Mouse (Mus musculus): Measurements from ENCODE around the gene Ddn.

Gene Ddn

GRCm38 (mm10) chr15:98775533-98775932, 33.8 kb downstream of the Ddn start:
- DNase-seq (ENCODE audit: low read depth) = no peak

- peak; percentile 32 for DNase-seq (ENCODE audit: low read depth)
Observed at GRCm38 (mm10) chr15:98774096-98774495, 35.2 kb downstream of the Ddn start.

- no peak for DNase-seq (ENCODE audit: low read depth)
Observed at GRCm38 (mm10) chr15:98772511-98773211, 36.6 kb downstream of the Ddn start.

- DNase-seq (ENCODE audit: low read depth) = no peak
Observed at GRCm38 (mm10) chr15:98771813-98772425, 37.4 kb downstream of the Ddn start.

- DNase-seq (ENCODE audit: low read depth) = peak; percentile 74
Observed at GRCm38 (mm10) chr15:98768259-98768658, 41.0 kb downstream of the Ddn start.

GRCm38 (mm10) chr15:98765929-98766328, 43.4 kb downstream of the Ddn start:
- no peak for DNase-seq (ENCODE audit: low read depth)

- peak; percentile 97 for DNase-seq (ENCODE audit: low read depth)
Observed at GRCm38 (mm10) chr15:98762670-98763529, 46.4 kb downstream of the Ddn start, which contains the start of gene Arf3. Gene Arf3 (minus strand): TSS chr15:98763214.

GRCm38 (mm10) chr15:98762201-98762621, 47.1 kb downstream of the Ddn start:
- DNase-seq (ENCODE audit: low read depth) = peak; percentile 71

GRCm38 (mm10) chr15:98754125-98754524, 55.2 kb downstream of the Ddn start:
- no peak for DNase-seq (ENCODE audit: low read depth)

All from NIH3T3 (cell line).